Mouse (Mus musculus): ENCODE results near the gene Mylk2. TPM values are rescaled to one million over a fixed set of nuclear protein-coding genes. Genes with fewer than 3 reads are reported as not detected.

The Mylk2 gene
- not detected in 2 replicates for total RNA-seq (2021)
- long read RNA-seq: 0 reads

- DNase-seq: no peak
Observed at GRCm38 (mm10) chr2:152911031-152911430, at the start of gene Mylk2. Gene Mylk2, plus strand, starts transcription at chr2:152911352.

GRCm38 (mm10) chr2:152861891-152862290 is 49.3 kb upstream of the Mylk2 start:
- DNase-seq: no peak

- DNase-seq: no peak
Observed at GRCm38 (mm10) chr2:152862638-152863037, 48.5 kb upstream of the Mylk2 start.

- no peak for DNase-seq
Observed at GRCm38 (mm10) chr2:152863346-152863745, 47.8 kb upstream of the Mylk2 start.

GRCm38 (mm10) chr2:152878239-152878638 is 32.9 kb upstream of the Mylk2 start:
- DNase-seq: no peak

- DNase-seq: no peak
Observed at GRCm38 (mm10) chr2:152880898-152881297, 30.3 kb upstream of the Mylk2 start.

GRCm38 (mm10) chr2:152884101-152884645 is 27.0 kb upstream of the Mylk2 start:
- no peak for DNase-seq

GRCm38 (mm10) chr2:152887230-152887629 is 23.9 kb upstream of the Mylk2 start:
- no peak for DNase-seq

- DNase-seq: no peak
Observed at GRCm38 (mm10) chr2:152888774-152889173, 22.4 kb upstream of the Mylk2 start.

GRCm38 (mm10) chr2:152895834-152896233 is 15.3 kb upstream of the Mylk2 start:
- no peak for DNase-seq

- no peak for DNase-seq
Observed at GRCm38 (mm10) chr2:152896926-152897325, 14.2 kb upstream of the Mylk2 start.

- no peak for DNase-seq
Observed at GRCm38 (mm10) chr2:152899011-152899410, 12.1 kb upstream of the Mylk2 start.

- no peak for DNase-seq
Observed at GRCm38 (mm10) chr2:152901296-152901695, 9.9 kb upstream of the Mylk2 start.

- DNase-seq: no peak
Observed at GRCm38 (mm10) chr2:152902658-152903057, 8.5 kb upstream of the Mylk2 start.

GRCm38 (mm10) chr2:152903586-152903985 is 7.6 kb upstream of the Mylk2 start:
- DNase-seq: peak; percentile 73

- no peak for DNase-seq
Observed at GRCm38 (mm10) chr2:152904127-152904643, 7.0 kb upstream of the Mylk2 start.

- DNase-seq: no peak
Observed at GRCm38 (mm10) chr2:152905036-152905829, 5.9 kb upstream of the Mylk2 start.

- no peak for DNase-seq
Observed at GRCm38 (mm10) chr2:152906274-152907037, 4.7 kb upstream of the Mylk2 start.

GRCm38 (mm10) chr2:152907114-152907943 is 3.8 kb upstream of the Mylk2 start:
- DNase-seq: no peak

- DNase-seq: no peak
Observed at GRCm38 (mm10) chr2:152909848-152910247, 1.3 kb upstream of the Mylk2 start.

GRCm38 (mm10) chr2:152911432-152911831 is 280 bp downstream of the Mylk2 start:
- DNase-seq: no peak

- DNase-seq: no peak
Observed at GRCm38 (mm10) chr2:152913471-152913870, 2.3 kb downstream of the Mylk2 start.

Data from adrenal gland, postnatal 25 days (tissue).